Mouse (Mus musculus) brain, embryonic 14.5 days (tissue): Measurements from ENCODE around the gene Fam227a.

ENCODE experiments used
- CTCF ChIP-seq: fragments of 200-500 bp; IDR thresholded peaks from 2 replicates; pipeline ENCODE4 v1.5.1; 2012; ENCODE audit warnings: inconsistent platforms, mild to moderate bottlenecking, moderate library complexity, borderline replicate concordance; ENCODE audit not compliant: insufficient read depth, insufficient read length; ENCODE audit errors: extremely low read depth
- POLR2A ChIP-seq: fragments of 200-500 bp; IDR thresholded peaks from 2 replicates; pipeline ENCODE4 v1.6.1; 2012; ENCODE audit warnings: mild to moderate bottlenecking, inconsistent platforms, borderline replicate concordance; ENCODE audit not compliant: poor library complexity, insufficient read depth, insufficient read length, severe bottlenecking; ENCODE audit errors: extremely low read depth

DNA sequence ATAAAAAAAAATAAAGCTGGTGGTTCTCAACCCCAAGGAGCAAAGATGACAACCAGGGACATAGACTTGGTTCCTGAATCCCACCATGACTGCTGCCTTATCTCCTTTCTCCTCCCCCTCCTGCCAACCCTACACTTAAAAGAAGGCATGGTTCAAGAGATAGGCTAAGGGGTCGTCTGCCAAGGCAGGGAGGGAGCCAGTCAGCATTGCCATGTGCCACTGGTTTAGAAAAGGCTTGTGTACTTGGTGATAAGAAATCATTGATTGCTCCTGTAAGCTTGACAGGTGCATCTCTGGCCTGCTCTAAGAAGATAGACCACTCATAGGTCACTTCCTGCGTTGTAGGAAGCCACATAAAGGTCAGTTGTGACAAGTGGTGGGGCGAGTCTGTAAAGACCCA, 36.8 kb upstream of the Fam227a start:
- TF ChIP-seq CTCF (no peak), POLR2A (no peak)
